Mouse (Mus musculus) spleen, adult 18-20 months (tissue): ENCODE measurements at regions not wholly inside any gene's neighbourhood (a gene's known extent, or its start where the extent isn't known, plus 50 kb on each side); places are given as distances from the start of the nearest gene placed in this dataset.

Experiments
- DNase-seq, 2 experiments: peaks; one replicate each; pipeline ENCODE4 v3.0.0; 2022; ENCODE audit warnings: mixed read lengths in 2 of 2

DNA sequence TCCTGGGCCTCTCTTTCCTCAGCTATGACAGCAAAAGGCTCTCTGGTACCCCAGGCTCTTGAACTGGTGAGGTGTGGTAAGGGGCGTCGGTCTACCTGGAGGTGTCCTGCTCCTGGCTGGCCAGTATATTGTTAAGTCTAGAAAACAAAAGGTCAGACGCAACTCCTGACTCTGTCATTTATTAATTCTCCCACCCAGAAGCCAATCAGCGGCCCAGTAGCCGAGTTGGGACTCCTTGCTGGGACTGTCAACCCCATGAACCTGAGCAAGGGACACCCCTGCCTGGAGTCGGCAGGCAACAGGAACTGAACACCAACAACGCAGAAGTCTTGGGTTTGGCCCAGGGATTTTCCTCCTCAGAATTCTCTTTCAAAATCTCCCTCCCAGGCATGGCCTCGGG lies 71.1 kb upstream of the Tle3 start:
- no peak for DNase-seq

DNA sequence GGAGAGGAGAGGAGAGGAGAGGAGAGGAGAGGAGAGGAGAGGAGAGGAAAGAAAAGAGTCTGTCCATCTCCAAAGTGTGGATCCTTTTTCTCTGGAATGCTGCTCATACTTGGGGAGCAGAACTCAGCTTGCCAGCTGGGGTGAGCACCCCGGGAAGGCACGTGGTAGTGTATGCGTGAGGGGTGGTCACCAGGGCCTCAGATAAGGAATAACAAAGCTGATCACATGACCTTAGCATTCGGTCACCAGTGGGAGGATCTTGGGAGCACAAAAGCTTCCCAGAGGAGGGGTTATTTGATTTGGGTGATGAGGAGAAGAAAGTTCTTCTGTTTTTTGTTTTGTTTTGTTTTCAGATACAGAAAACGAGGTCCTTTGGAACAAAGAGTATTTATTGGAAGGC lies 69.4 kb upstream of the Tle3 start:
- no peak for DNase-seq

DNA sequence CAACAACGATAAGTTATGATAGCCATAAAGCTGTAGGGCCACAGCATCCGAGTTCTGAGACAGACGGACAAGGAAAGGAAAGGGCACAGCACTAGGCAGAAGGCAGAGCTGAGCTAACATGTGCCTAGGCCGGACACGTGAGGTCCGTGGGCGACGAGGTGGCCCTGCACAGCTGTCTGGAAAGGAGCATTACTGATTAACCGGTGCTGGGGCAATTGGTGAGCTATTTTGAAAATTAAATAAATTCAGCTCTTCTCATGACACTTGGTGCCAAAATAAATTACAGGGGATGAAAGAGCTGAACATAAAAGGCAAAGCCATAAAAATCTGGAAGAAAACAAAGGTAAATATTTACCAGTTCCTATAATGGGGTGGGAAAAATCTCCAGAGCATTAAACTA lies 65.9 kb upstream of the Tle3 start:
- DNase-seq = no peak

DNA sequence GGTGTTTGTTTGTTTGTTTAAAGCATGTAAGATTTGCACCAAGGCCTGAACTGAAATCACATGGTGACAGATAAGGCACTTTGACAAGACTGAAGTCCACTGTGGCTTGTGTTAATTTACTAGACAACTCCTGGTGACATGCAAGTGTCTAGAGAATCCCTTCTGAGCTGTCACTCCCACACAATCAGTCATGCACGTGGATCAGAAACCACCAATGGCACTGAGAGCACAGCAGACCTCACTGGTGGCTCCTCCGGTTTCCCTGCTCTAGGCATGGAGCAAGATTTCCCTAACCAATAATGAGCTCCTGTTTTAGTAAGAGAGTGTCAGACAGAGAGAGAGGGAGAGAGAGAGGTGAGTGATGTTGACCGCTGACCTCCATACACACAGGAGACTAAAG lies 63.1 kb upstream of the Tle3 start:
- DNase-seq = no peak

DNA sequence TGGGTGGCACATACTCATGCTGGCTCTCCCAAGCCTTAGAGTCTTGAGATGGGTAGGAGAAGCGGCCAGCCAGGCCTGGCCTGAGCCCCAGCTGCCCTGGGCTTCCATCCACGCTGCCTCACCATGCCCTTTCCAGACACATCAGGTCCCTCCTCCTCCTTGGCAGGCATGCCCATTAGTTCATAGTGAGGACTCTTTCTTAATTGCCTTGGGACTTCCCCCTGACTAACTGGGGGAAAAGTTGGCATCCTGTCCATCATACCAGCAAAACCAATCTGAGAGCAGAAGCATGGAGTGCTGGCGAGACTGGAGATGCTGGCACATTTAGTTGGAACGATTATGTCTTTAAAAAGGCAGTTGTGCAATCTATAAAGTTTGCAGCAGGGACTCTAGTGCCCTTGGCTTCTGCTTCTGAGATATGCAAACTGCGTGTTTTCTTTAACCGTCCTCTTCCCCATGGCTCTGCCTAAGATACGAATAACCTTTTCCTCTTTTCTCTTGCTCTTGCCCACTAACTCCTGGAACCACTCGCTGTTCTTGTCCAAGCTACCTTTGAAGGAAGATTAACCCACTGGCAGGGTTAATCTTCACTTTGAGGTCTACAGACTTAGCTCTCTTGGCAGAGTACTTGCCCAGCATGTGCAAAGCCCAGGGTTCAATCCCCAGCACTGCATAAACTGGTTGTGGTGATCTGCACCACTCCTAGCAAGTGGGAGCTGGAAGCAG lies 62.2 kb upstream of the Tle3 start:
- DNase-seq = no peak

DNA sequence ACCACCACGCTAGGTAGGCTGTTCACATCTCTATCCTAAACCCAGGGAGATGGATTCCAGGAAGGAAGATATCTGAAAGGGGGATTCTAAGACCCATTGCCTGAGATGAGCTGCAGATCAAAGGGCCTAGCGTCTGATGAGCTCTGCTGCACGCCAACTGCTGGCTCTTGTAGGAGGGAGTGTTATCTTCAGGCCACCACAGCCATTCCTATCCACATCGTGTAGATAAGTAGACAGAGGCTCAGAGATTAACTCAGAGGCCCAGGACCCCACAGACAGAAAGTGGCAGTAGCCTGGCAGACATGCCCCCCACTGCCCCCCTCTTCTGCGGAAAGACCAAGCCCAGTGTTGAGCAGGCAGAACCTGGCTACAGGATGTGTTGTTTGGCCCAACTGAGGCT lies 61.6 kb upstream of the Tle3 start:
- DNase-seq = no peak

DNA sequence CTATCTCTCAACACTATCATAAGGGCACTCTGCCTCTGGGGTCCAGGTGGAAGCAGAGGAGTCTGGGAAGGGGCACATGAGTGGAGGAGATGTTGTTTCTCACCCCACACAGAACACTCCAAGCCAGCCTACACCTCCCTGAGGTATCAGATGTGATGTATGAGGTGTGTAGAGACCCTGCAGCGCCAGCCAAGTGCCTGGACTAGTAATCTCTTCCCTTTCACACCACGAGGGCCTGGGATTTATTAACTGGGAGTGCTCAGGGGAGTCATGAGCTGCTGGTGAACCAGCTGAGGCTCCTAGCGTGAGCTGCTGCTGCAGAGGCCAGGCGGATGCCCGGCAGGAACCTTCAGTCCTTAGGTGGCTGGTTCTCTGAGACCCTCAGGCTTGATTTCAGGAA lies 60.6 kb upstream of the Tle3 start:
- no peak for DNase-seq

DNA sequence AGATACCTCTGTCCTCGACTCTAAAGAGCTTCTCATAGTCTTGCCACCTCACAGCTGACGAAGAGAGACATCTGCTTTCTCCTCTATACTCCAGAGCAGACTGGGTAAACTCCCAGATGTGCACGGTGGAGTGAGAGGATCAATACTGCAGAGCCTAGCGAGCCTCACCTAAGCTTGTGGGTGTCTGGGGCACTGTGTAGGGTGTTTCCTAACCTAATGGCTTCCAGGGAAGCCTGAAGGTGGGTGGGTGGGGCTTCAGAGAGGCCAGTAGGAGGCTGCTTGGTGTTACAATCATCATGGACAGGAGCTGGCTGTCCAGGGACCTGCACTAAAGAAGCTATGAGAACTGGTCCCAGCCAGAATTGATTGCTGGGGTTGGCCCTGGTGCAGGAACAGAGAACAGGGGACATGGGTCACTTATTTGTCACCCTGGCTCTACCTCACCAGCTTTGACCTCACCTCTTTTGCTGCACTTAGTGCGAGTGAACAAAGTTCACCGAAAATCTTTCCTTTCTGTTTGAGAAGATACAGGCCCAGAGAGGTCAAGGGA lies 57.5 kb upstream of the Tle3 start:
- DNase-seq = no peak

DNA sequence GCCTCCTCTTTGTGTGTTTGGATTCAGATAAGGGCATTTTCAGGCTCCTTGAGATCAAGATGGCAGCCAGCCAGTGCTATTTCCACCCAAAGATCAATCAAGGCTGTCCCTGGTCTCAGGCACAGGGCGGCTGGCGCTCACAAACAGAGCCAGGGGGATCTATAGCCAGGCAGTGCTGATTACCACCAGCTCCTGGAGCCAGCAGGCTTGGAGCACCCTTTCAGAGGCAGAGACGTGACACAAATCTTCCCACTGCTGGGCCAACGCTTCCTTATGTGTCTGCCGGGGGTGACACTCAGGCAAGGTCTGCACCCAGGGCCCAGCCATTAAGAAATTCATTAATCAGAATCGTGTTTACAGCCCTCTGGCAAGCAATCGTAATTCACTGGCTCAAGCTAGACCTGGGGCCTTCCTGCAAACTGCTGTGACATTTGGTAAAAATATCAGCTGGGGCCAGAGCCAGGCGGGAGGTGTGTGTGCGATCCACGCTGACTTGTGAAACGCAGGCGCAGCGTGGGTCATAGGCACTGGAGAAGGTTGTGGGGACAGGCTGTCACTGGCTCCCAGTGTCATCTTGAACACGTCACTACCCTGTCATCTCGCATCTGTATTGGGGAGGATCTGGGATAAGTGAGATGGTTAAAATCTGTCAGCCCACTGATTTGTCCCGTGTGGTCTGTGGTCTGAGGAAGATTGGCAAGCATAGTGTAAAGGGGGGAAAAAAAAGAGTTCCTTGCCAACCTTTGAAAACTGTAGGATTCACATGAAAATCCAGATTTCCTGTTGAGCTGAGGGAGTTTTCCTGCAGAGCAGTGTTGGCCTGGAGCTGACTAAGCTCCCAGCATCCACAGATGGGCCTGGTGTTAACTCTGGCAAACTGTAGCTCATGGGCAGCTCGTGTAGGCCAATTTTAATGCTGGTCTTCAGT lies 56.5 kb upstream of the Tle3 start:
- no peak for DNase-seq

DNA sequence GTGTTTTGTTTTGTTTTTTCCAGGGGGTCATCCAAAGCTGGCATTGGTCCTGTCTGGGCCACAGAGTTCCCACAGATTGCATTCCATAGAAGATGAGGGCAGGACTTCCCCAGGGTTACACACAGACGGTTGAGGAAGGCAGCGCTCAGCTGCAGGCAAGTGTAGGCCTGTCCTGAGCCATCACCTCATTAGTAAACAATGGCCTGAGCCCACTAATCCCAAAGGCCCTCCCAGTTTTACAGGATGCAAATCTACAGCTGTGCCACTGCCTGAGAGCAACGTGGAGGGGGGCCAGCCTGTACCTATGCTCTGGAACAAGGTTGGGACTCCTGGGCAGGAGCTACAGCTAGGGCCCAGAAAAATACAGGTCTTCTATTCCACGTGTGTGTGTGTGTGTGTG lies 55.7 kb upstream of the Tle3 start:
- DNase-seq = no peak

DNA sequence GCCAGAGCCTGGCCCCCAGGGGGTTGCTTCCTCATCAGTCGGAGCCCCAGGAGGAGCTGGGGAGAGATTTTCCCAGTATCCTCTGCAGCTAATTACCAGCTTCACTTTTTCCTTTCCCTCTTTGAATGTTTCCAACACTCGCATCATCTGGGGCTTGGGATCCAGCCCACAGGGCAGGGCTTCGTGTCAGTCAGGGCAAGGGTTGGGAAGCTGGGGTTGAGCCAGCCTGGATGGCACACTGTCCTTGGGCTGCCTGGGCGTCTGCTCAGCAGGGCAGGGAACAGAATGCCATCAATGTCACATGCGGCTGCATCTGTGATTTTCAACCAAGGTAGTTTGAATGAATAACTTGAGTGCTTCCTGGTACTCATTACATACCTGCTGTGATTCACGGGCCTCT lies 52.4 kb upstream of the Tle3 start:
- no peak for DNase-seq

DNA sequence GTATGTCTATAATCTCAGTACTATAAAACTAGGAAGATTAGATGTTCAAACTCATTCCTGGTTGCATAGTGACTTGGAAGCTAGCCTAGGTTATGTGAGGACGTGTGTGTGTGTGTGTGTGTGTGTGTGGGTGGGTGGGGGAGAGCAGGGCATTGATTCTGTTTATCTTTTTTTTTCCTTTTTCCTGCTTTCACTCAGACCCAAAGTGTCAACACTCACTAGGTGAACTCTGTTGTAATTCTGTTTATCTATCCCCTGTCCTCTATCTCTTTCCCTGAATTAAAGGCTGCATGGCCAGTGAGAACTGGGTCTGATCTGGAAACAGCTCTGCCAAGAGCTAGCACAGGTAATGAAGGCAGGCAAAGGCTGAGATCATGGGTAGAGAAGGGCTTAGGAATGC lies 50.9 kb upstream of the Tle3 start:
- no peak for DNase-seq

DNA sequence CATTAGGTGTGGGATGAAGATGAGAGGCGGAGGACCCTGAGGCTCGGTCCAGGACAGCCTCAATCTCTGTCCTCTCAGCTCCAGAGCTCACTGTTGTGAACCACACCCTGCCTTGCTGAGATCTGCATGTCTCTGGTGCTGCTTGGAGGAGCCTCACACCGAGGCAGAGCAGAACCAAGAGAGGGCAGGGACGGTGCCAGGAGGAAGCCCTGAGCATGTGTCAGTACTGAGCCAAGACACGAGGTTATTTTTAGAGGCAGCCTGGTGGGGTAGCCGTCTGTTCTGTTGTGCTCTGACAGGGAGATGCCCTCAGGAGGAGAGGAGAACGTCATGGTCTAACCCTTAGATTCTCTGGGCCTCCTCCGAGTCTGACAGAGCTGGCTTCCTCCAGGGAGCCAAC lies 50.3 kb upstream of the Tle3 start:
- DNase-seq = no peak

DNA sequence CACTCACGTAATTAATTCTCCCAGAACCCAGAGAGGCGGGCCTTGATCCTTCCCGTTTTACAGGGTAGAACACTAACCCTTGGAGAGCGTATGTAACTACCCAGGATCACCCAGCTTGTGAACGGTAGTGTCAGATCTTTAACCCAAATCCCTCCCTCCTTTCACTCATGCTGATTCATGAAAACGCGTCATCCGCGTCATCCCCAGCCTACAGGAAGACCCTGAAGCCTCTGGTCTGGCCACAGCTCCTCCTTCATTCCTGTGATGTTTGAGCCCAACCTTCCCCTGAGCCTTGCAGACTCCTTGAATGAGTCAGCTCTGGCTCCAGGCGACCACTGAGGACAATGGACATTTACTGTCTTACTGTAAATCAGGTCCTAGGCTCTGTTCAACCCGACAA lies 49.8 kb upstream of the Tle3 start:
- no peak for DNase-seq
